Mouse (Mus musculus) neural tube, embryonic 13.5 days (tissue): ENCODE measurements around the gene Polr1d. TPM values are rescaled to one million over a fixed set of nuclear protein-coding genes. Genes with fewer than 3 reads are reported as not detected.
A peak's percentile ranks its signal among the peaks of the same experiment; 100 is the strongest.

Experiments
- ATAC-seq: fragments of 200-750 bp; cut with Nextera tagmentation; 2 replicates; pipeline ENCODE4 v1.8.0; 2017; ENCODE audit warnings: low read depth, mild to moderate bottlenecking, moderate TSS enrichment, moderate library complexity
- H3K27ac ChIP-seq: fragments of 300-500 bp; sonication (generic); replicated peaks from 2 replicates; pipeline ENCODE4 v1.5.1; 2015; ENCODE audit warnings: moderate library complexity, mild to moderate bottlenecking, inconsistent platforms
- H3K27me3 ChIP-seq: fragments of 300-500 bp; sonication (generic); 2 replicates; pipeline ENCODE4 v1.6.1; 2015; ENCODE audit warnings: mild to moderate bottlenecking, inconsistent platforms
- H3K36me3 ChIP-seq: fragments of 300-500 bp; sonication (generic); 2 replicates; pipeline ENCODE4 v1.6.1; 2015; ENCODE audit warnings: mild to moderate bottlenecking, inconsistent platforms
- H3K4me1 ChIP-seq: fragments of 300-500 bp; sonication (generic); replicated peaks from 2 replicates; pipeline ENCODE4 v1.6.1; 2015; ENCODE audit warnings: inconsistent platforms
- H3K4me2 ChIP-seq: fragments of 300-500 bp; sonication (generic); 2 replicates; pipeline ENCODE4 v1.6.1; 2015; ENCODE audit warnings: inconsistent platforms, mild to moderate bottlenecking, moderate library complexity
- H3K4me3 ChIP-seq: fragments of 300-500 bp; sonication (generic); 2 replicates; pipeline ENCODE4 v1.5.1; 2015; ENCODE audit warnings: mild to moderate bottlenecking, inconsistent platforms
- H3K9ac ChIP-seq: fragments of 300-500 bp; sonication (generic); 2 replicates; pipeline ENCODE4 v1.6.1; 2015; ENCODE audit warnings: moderate library complexity, mild to moderate bottlenecking, inconsistent platforms
- H3K9me3 ChIP-seq: fragments of 300-500 bp; sonication (generic); 2 replicates; pipeline ENCODE4 v1.6.1; 2016; ENCODE audit warnings: inconsistent platforms
- WGBS: fragments of 180-500 bp; shearing (Covaris S2); methylation state at CpG from one replicate; pipeline ENCODE4 v1.1.7; 2015; 5-methylcytosine and 5-hydroxymethylcytosine counted together
- polyA plus RNA-seq: library from polyadenylated mRNA; unstranded; fragments of >200 nt; fragmentation: Nextera tagmentation; extraction: Ambion mirVana; gene quantifications from 2 replicates; pipeline ENCODE4 v1.2.1, GENCODE M21; 2015

Polr1d gene
- polyA plus RNA-seq, 1 experiment from 2014 or later: 109 TPM

GRCm38 (mm10) chr5:147129484-147129883, 52.6 kb downstream of the Polr1d start:
- Histone ChIP-seq H3K9me3 (no peaks in the 10 kb centered on the region), H3K4me2 (no peak overlapping the region), H3K27me3 (peaks cover 3% of the 10 kb centered on the region; the same call in 1 of the 2 replicates), H3K4me3 (no peak overlapping the region), H3K36me3 (no peaks in the 10 kb centered on the region), H3K9ac (no peak overlapping the region), H3K27ac (no peak overlapping the region), H3K4me1 (peaks cover 21% of the 10 kb centered on the region)
- ATAC-seq: no peak
- WGBS: 88% methylated on average over 2 of the region's 2 CpGs

GRCm38 (mm10) chr5:147131912-147132311, 55.1 kb downstream of the Polr1d start:
- WGBS: 89% methylated on average over 4 of the region's 4 CpGs
- Histone ChIP-seq H3K4me1 (peaks cover 24% of the 10 kb centered on the region), H3K9ac (no peak overlapping the region), H3K4me2 (no peak overlapping the region), H3K36me3 (no peaks in the 10 kb centered on the region), H3K4me3 (no peak overlapping the region), H3K9me3 (no peaks in the 10 kb centered on the region), H3K27ac (no peak overlapping the region), H3K27me3 (peaks cover 22% of the 10 kb centered on the region)
- ATAC-seq: no peak

- peaks cover 24% of the 10 kb centered on the region for H3K4me1 ChIP-seq
Measured at GRCm38 (mm10) chr5:147133662-147134061, 56.8 kb downstream of the Polr1d start.

GRCm38 (mm10) chr5:147134341-147135088, 57.7 kb downstream of the Polr1d start:
- Histone ChIP-seq H3K4me2 (no peak overlapping the region), H3K36me3 (no peaks in the 10 kb centered on the region), H3K4me3 (no peak overlapping the region), H3K9me3 (no peaks in the 10 kb centered on the region), H3K27me3 (peaks cover 35% of the 10 kb centered on the region), H3K9ac (no peak overlapping the region), H3K4me1 (peaks cover 24% of the 10 kb centered on the region), H3K27ac (no peak overlapping the region)
- 0 out of 2 replicates have a peak, but pooled peaks have one; percentile 40 for ATAC-seq
- WGBS: 10% methylated on average over 8 of the region's 8 CpGs

More at GRCm38 (mm10) chr5:147133662-147134061, 56.8 kb downstream of the Polr1d start:
- H3K4me3 ChIP-seq: peak overlapping the region; percentile 22
- H3K27ac ChIP-seq: no peak overlapping the region
- no peaks in the 10 kb centered on the region for H3K36me3 ChIP-seq
- no peak for ATAC-seq
- peak overlapping the region; percentile 52 for H3K4me2 ChIP-seq
- peak overlapping the region; percentile 60; the same call in 1 of the 2 replicates for H3K9ac ChIP-seq
- peaks cover 31% of the 10 kb centered on the region for H3K27me3 ChIP-seq
- WGBS: 6% methylated on average over 17 of the region's 17 CpGs
- no peaks in the 10 kb centered on the region for H3K9me3 ChIP-seq

- Histone ChIP-seq H3K36me3 (no peaks in the 10 kb centered on the region), H3K4me3 (no peak overlapping the region), H3K4me1 (peaks cover 24% of the 10 kb centered on the region), H3K27me3 (peaks cover 38% of the 10 kb centered on the region), H3K4me2 (no peak overlapping the region), H3K9ac (no peak overlapping the region), H3K27ac (no peak overlapping the region), H3K9me3 (no peaks in the 10 kb centered on the region)
- WGBS: 77% methylated on average over 3 of the region's 3 CpGs
- no peak for ATAC-seq
Measured at GRCm38 (mm10) chr5:147135089-147135446, 58.2 kb downstream of the Polr1d start.

- Histone ChIP-seq H3K4me1 (peaks cover 24% of the 10 kb centered on the region), H3K27me3 (peaks cover 38% of the 10 kb centered on the region), H3K27ac (no peak overlapping the region), H3K9me3 (no peaks in the 10 kb centered on the region), H3K9ac (no peak overlapping the region), H3K36me3 (no peaks in the 10 kb centered on the region), H3K4me3 (no peak overlapping the region), H3K4me2 (no peak overlapping the region)
- ATAC-seq: no peak
- 27% methylated on average over 13 of the region's 13 CpGs for WGBS
Measured at GRCm38 (mm10) chr5:147135994-147136393, 59.1 kb downstream of the Polr1d start.

GRCm38 (mm10) chr5:147147340-147147739, 70.5 kb downstream of the Polr1d start:
- Histone ChIP-seq H3K36me3 (no peaks in the 10 kb centered on the region), H3K27me3 (peaks cover 20% of the 10 kb centered on the region), H3K4me3 (no peak overlapping the region), H3K27ac (no peak overlapping the region), H3K4me2 (no peak overlapping the region), H3K9me3 (peaks cover 9% of the 10 kb centered on the region), H3K4me1 (no peaks in the 10 kb centered on the region), H3K9ac (no peak overlapping the region)
- no peak for ATAC-seq

- ATAC-seq: peak; percentile 77
- no peak overlapping the region for H3K27ac ChIP-seq
- H3K27me3 ChIP-seq: peaks cover 51% of the 10 kb centered on the region
- no peaks in the 10 kb centered on the region for H3K9me3 ChIP-seq
- H3K4me2 ChIP-seq: peak overlapping the region; percentile 24; the same call in 1 of the 2 replicates
- WGBS: 2% methylated on average over 13 of the region's 13 CpGs
- peaks cover 26% of the 10 kb centered on the region for H3K4me1 ChIP-seq
- H3K9ac ChIP-seq: no peak overlapping the region
- H3K36me3 ChIP-seq: no peaks in the 10 kb centered on the region
- no peak overlapping the region for H3K4me3 ChIP-seq
Measured at GRCm38 (mm10) chr5:147154806-147155371, 78.0 kb downstream of the Polr1d start.

- Histone ChIP-seq H3K27me3 (peaks cover 53% of the 10 kb centered on the region), H3K4me1 (peaks cover 26% of the 10 kb centered on the region), H3K4me2 (0 out of 2 replicates have a peak overlapping the region, but pooled peaks have one; percentile 24), H3K9ac (no peak overlapping the region), H3K27ac (0 out of 2 replicates have a peak overlapping the region, but pooled peaks have one; percentile 46), H3K9me3 (no peaks in the 10 kb centered on the region), H3K36me3 (no peaks in the 10 kb centered on the region), H3K4me3 (no peak overlapping the region)
- 1% methylated on average over 13 of the region's 13 CpGs for WGBS
- ATAC-seq: peak; percentile 93
Measured at GRCm38 (mm10) chr5:147155449-147156133, 78.7 kb downstream of the Polr1d start.

- H3K4me3 ChIP-seq: no peak overlapping the region
- 16% methylated on average over 3 of the region's 3 CpGs for WGBS
- no peaks in the 10 kb centered on the region for H3K36me3 ChIP-seq
- 0 out of 2 replicates have a peak overlapping the region, but pooled peaks have one; percentile 46 for H3K27ac ChIP-seq
- no peak overlapping the region for H3K9ac ChIP-seq
- no peak overlapping the region for H3K4me2 ChIP-seq
- peaks cover 54% of the 10 kb centered on the region for H3K27me3 ChIP-seq
- H3K4me1 ChIP-seq: peaks cover 26% of the 10 kb centered on the region
- H3K9me3 ChIP-seq: no peaks in the 10 kb centered on the region
- ATAC-seq: no peak
Measured at GRCm38 (mm10) chr5:147156376-147156775, 79.5 kb downstream of the Polr1d start.

GRCm38 (mm10) chr5:147157441-147157840, 80.6 kb downstream of the Polr1d start:
- WGBS: 71% methylated on average over 7 of the region's 7 CpGs

GRCm38 (mm10) chr5:147159320-147159719, 82.5 kb downstream of the Polr1d start:
- Histone ChIP-seq H3K36me3 (no peaks in the 10 kb centered on the region), H3K4me2 (no peak overlapping the region), H3K9me3 (no peaks in the 10 kb centered on the region), H3K4me3 (no peak overlapping the region), H3K9ac (no peak overlapping the region), H3K27ac (no peak overlapping the region), H3K27me3 (peaks cover 42% of the 10 kb centered on the region), H3K4me1 (peaks cover 24% of the 10 kb centered on the region)
- 92% methylated on average over 6 of the region's 6 CpGs for WGBS
- no peak for ATAC-seq

More at GRCm38 (mm10) chr5:147157441-147157840, 80.6 kb downstream of the Polr1d start:
- no peak overlapping the region for H3K4me3 ChIP-seq
- H3K4me2 ChIP-seq: no peak overlapping the region
- no peaks in the 10 kb centered on the region for H3K9me3 ChIP-seq
- peaks cover 26% of the 10 kb centered on the region for H3K4me1 ChIP-seq
- no peak for ATAC-seq
- no peaks in the 10 kb centered on the region for H3K36me3 ChIP-seq
- H3K9ac ChIP-seq: no peak overlapping the region
- peaks cover 45% of the 10 kb centered on the region for H3K27me3 ChIP-seq
- H3K27ac ChIP-seq: no peak overlapping the region
